Mouse (Mus musculus) left cerebral cortex, adult 8-10 months (tissue): Measurements from ENCODE around the gene Slamf9. TPM values are rescaled to one million over a fixed set of nuclear protein-coding genes. Genes with fewer than 3 reads are reported as not detected.

ENCODE experiments used
- DNase-seq, 2 experiments: peaks; one replicate each; pipeline ENCODE4 v3.0.0; 2022; ENCODE audit warnings: low spot score in 2 of 2
- total RNA-seq, 4 experiments: library from RNA; stranded (reverse); gene quantifications; 2 replicates each; pipeline ENCODE4 v1.2.4; 2022

Slamf9 gene
- 1 to 10 TPM in 3 of 4 experiments, under 1 TPM in 1; 0.27 to 5.6 (median 3.3) TPM for total RNA-seq

DNA sequence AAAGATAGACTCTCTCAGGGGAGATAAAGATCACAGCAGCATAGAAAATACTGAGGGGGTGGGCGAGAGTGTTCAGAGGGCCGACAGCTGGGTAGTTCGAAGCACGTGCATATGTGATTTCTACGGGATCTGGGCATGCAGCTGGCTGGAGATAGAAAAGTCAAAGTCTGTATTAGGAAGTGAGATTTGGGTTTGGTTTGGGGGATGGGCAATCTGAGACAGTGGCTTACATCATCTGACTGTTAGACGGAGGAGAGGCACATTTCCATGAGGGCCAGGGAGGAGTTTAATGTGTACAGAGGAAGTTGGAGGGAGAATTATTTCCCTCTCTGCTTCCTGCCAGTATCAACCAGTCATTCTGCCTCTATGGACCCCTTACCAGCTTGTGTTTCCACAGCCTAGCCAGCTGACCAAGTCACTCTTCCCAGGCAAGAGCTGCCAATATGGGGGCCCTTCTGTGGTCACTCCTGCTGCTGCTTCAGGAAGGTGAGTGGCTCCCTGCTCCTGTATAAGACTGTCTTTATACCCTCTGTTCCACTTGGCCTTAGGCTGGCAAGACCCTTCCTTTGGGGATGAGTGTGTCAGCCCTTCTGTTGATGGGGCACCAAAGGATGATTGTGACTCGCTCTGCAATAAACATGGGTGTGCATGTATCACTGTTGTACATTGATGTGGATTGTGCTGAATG is at the start of gene Slamf9:
Gene Slamf9 (plus strand): TSS at position 305 of the 688 bp plus-strand sequence.
- DNase-seq: no peak

DNA sequence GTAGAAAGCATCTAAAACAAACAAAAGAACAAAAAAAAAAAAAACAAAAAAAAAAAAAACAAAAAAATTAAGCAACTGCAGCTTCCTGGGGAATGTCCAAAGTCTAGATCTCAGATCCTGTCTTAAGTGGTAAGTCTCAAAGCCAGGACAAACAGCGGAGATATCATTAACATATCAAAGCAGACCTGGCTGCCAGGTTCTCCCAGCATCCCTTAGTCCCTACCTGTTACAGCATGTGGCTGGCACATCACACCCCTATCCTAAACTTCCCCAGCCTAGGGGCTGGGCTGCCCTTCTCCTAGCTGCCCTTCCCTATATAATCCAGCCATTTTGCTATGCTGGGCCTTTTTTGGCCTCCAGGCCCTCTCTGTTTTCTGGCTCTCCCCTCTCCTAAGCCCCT is 48.7 kb upstream of the Slamf9 start:
- no peak for DNase-seq

DNA sequence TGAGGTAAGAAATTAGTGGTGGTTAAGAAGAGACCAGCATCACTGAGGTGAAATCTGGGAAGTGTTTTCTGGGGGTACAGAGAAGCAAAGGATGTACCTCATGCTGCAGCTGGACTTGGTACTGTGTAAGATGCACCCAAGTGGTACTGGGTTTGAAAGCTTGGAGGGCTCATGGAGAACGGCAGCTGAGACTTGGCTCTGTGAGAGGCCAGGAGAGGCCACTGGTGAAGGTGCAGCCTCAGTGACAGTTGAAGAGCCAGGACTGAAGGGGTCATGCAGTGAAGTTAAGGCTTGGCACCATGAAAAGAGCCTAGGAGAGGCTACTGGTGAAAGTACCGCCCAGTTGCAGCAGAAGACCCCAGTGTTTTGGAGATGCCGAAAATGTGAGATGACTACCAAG is 47.3 kb upstream of the Slamf9 start:
- no peak for DNase-seq

DNA sequence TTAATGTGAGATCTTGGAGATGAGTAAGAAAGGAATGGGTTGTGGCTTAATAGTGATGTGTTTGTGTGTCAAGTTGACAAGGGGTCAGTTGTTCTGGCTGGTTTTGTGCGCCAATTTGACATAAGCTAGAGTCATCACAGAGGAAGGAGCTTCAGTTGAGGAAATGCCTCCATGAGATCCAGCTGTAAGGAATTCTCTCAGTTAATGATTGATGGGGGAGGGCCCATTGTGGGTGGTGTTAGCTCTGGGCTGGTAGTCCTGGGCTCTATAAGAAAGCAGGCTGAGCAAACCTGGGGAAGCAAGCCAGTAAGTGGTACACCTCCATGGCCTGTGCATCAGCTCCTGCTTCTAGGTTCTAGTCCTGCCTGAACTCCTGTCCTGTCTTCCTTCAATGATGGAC is 46.5 kb upstream of the Slamf9 start:
- DNase-seq: no peak

DNA sequence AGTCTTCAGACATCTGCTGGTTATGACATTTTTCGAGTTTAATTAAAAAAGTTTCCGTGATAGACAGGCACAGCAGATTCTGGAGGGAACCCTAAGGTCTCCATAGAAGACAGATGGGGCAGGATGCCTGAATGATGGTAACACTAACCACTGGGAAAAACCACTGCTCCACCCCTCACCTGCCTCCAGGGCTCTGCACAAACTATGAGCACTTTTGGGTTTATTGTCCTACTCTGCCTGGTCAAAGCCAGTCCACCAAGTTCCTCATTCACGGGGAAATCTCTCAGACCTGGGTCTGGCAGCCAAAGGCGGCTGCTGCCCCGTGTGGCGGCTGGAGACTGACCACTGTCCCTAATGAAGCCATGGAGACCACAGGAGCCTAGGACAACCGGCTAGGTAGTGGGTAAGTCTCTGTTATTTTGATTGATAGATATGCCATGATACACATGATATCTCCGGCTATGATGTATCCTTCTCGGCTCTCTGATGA is 44.4 kb upstream of the Slamf9 start:
- DNase-seq: no peak

DNA sequence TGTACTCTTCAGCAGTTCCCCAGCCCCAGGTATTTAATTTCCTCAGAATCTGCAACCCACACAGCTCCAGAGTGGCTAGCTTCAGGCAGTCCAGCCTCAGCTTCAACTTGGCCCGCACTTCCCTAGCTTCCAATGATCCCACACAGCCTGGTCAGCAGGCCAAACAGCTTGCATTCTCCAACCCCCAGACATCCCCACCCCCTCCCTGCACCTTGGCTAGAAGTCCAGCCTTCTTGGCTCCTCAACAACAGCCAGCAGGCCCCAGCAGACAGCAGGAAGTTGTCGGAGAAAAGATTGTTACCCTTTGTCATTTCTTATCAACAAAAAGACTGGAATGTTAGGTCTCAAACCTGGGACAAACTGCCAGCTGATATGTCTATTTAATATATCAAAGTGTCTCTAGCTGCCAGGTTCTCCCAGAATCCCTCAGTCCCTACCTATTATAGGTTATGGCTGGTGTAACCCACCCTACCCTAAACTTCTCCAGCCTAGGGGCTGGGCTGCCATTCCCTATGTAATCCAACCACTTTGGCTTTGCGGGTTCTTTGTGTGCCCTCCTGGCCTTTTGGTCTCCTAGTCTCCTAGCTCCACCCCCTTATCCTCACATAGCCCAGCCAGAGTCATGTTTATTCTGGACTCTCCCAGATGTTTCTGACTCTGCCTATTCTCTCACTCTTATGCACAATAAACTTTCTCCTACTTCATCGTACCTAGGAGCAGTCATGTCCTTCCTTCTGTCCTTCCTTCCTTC is 43.1 kb upstream of the Slamf9 start:
- no peak for DNase-seq

DNA sequence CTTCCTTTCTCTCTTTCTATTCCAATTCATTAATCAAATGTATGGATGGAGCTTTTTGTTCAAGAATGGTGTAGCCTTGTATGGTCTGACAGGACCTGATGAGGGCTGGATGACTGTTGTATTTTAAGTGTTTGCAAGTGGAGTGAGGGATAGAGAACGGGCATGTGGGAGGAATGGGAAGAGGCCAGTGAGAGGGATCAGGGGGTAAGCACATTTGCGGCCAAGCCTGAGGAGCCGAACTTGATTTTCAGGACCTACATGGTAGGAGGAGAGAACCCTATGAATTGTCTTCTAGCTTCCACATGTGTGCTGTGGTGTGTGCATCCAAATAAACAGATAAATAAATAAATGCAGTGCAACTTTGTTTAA is 42.6 kb upstream of the Slamf9 start:
- no peak for DNase-seq

DNA sequence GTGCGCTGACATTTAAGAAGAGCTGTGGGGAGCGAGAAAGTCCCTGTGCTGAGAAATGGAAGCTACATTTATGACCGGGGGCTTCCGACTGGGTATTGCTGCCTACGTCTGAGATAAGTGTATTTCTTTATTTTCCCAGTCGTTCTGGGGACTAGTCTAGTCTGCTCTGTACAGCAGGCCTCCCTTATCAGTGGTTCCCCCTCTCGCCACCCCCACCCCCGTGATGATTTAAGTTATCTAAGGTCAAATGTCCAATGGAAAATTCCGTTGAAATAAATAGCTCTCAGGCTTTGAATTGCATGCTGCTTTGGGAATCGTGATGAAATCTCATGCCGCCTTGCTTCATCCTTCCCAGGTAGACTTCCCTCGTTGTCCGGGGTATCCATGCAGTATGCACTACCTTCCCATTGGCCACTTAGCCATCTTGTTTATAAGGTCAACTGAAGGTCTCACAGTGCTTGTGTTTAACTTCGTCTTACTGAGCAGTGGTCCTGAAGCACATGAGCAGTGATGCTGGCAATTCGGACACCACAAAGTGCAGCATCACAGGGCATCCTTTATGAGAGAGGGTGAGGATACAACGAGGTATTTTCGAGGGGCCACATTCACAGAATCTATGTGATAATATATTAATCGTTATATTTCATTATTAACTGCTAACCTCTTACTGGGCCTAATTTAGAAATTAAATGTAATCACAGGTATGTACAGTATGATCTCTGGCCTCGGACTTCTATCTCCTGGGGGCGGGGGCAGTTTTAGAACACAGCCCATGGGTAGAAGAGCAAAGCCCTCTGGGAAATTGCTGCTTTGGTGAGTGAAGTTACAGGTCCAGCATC is 41.9 kb upstream of the Slamf9 start:
- no peak for DNase-seq

DNA sequence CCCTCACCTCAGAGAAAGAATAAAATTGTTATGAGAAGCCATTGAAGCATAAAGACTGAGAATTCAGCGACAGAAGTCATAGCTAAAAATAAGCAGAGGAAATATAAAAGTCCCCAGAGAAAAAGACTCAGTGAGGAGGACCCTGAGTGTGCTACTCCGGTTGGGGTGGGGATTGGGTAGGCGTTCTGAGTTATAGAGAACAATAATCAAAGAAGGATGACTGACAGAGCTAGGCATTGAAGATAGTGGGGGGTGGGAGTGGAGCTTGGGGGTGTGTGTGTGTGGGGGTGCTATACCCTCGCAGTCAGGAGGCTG is 41.4 kb upstream of the Slamf9 start:
- no peak for DNase-seq

DNA sequence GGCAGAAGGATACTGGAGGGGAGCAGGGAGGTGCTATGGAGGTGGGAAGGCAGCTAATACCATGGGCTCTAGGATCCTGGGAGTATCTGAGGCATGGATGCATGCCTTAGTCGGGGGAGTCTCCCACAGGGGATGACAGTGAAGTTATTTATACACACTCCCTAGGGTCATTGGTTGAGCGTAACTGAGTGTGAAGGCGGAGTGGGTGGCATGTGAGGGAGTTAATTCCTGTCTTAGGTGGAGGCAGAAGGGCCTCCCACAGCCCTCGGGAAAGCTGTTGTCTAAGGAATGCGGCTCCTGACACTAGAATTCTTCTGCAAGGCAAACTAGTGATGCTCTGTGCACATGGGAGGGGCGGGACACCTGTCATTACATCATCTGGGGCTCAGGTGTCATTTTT is 38.4 kb upstream of the Slamf9 start:
- peak in 1 of 2 experiments; percentile 5 for DNase-seq

DNA sequence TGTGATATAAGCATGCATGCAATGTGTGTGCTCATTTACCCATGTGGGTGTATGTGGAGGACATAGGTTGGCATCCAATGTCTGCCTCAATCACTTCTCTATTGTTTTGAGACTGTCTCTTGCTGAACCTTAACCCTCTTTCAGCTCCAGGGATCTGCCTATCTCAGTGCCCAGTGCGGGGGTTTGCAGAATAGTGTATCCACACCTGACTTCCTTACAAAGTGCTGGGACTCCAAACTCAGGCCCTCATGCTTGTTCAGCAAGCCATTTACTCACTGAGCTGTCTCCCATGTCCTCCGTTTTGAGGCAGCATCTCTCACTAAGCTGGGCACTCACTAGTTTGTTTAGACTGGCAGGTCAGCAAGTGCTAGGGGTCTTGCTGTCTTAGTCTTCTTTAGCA is 36.5 kb upstream of the Slamf9 start:
- no peak for DNase-seq

DNA sequence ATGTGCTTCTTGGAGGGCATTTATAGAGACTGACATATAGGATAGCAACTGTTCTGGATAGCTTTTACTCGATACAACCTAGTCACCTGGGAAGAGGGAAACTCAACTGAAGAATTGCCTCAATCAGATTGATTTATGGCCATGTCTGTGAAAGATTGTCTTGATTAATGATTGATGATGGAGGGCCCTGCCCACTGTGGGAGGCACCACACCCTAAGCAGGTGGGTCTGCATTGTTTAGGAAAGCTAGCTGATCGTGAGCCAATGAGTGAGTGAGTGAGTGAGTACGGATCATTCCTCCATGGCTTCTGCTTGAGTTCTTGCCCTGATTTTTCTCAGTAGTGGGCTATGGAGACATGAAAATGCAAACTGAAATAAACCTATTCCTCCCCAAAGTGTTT is 34.6 kb upstream of the Slamf9 start:
- DNase-seq: no peak

DNA sequence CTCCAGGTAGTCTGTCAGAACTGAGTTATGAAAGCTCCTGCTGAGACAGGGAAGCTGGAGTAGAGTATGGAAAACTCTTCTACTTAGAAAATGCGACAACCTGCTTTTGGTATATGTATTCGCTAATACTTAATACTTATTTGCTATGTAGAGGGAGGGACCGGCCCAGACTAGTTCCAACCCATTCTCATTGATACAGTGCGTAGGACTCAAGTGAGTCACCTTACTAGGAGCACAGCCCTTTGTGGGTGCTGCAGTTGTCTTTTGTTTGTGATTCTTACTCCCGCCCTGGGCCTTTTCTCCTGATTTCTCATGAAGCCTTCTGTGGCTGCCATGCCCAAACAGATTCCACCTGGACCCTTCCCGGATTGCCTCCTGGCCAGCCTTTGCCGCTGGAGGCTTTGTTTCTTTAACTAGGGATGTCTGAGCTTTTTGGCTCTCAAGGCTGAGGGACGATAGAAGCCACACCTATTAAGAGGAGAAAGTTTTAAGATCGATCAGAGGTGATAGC is 33.2 kb upstream of the Slamf9 start:
- DNase-seq: no peak

DNA sequence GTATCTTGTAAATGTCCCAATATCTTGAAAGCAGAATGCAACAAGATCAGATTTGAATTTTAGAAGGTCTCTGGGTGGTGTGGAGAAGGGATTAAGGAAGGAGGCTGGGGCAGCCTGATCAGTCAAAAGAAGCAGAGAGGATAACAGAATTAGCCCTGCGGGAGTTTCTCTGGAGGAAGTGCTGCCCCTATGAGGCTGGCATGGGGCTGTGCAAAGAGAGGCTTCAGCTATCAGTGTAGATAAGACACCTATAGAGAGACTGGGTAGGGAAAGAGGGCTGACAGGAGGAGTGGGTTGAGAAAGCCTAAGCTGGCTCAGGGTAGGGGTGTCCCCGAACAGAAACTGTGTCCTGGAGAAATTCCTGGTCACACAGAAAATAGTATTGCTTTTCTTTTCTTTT is 24.9 kb upstream of the Slamf9 start:
- no peak for DNase-seq

DNA sequence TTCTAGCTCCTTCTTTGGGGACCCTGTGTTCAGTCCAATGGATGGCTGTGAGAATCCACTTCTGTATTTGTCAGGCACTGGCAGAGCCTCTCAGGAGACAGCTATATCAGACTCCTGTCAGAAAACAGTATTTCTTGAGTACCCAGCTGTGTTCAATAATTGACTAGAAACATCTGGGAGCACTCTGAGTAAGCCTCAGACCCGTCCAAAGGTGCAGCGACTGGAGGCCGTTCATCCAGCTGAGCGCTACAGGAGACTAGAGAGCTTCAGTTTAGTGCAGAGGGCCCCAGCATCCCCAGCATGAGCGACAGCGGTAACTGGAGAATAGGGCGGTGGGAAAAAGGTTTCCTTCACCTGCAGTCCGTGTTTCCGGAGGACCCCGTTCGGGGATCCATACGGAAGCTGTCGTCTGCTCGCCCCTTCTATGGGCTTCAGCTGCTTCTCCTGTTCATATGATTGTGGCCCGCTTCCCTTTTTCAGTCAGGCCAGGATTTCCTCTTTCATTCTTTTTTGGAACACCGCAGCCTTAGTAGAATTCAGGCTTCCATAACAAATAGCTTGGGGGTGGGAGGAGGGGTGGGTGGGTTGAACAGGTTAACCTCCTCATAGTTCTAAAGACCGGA is 24.2 kb upstream of the Slamf9 start:
- DNase-seq: no peak

DNA sequence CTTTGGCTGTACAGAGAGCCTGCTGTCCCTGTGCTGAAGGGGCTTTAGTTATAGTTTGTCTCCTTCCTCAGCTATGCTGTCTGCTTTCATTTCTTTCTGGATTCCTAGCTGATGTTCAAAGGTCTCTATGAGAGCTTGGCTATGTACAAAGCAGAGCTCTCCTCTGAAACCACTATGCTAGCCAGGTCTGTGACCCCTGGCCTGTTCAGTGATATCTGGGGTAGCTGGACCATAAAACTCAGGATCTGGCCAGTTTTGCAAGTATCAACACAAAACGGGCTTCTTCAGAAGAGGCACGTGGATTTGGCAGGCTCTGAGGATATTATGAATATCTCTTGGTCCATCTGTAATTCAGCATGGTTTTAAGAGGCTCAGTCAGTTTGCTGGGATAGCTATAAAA is 22.2 kb upstream of the Slamf9 start:
- no peak for DNase-seq

DNA sequence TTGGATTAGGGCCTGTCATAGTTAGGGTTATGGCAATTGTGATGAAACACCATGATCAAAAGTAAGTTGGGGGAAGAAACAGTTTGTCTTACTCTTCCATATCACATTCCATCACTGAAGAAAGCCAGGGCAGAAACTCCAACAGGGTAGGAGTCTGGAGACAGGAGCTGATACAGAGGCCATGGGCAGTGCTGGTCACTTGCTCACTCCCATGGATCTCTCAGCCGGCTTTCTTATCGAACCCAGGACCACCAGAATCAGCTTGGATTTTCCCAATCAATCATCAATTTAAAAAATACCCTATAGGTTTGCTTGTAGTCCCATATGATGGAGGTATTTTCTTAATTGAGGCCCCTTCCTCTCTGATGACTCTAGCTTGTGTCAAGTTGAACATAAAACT is 21.3 kb upstream of the Slamf9 start:
- no peak for DNase-seq

DNA sequence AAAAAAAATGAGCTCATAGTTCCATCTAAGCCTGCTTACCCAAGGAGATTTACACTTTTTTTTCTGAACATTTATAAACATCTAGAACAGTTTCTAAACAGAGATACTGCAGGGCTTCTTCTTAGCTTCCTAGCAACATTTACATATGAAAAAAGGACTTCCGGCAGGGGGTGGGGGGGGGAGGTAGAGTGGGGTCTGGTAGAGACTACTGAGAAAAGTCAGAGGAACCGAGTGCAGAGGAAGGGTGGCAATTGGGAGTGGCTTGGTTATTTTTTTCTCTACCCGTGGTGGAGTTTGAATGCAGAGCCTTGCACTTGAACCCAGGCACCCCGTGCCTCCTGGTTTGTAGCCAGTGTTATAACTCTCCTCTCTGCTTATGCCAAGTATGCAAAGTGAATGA is 19.7 kb upstream of the Slamf9 start:
- DNase-seq: no peak

DNA sequence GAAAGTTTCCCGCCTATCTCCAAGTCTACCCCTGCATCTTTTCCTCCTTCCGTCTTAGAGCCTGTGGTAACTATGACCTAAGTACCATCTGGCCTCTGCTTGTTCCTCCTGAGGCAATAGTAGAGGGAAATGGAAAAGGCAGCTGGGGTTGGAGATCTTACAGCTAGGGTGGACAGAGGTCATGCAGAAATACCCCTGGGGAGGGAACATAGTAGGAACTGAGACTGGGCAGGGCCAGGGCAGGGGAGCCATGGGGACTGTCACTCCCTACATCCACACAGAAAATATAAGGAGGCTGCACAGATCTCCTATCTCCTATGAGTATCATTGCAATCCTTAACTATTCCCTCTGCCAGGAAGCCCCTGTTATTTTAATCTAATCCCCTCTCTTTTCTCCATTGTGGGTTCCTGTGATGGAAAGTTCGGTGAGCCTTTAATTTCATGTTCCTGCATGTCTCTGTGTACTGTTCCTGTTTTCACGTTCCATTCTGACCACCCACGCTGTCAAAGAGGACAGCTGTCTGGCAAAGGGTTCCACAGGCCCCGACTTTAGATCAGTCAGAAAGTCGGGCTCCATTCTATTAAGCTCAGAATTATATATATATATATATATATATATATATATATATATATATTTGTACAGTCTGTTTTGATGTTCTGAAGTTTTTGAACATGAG is 19.0 kb upstream of the Slamf9 start:
- DNase-seq: no peak

DNA sequence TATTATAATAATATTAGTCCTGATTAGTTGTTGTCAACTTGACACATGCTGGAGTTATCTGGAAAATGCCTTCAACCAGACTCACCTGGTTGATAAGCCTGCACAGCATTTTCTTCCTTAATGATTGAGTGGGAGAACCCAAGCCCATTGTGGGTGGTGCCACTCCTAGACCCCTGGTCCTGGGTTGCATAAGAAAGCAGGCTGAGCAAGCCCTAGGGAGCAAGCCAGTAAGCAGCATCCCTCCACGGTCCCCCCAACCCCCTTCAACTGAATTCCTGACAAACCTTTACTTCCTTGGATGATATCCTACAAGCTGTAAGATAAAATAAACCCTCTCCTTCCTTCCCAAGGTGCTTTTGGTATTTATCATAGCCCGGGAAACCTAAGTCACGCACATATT is 18.0 kb upstream of the Slamf9 start:
- DNase-seq: no peak

DNA sequence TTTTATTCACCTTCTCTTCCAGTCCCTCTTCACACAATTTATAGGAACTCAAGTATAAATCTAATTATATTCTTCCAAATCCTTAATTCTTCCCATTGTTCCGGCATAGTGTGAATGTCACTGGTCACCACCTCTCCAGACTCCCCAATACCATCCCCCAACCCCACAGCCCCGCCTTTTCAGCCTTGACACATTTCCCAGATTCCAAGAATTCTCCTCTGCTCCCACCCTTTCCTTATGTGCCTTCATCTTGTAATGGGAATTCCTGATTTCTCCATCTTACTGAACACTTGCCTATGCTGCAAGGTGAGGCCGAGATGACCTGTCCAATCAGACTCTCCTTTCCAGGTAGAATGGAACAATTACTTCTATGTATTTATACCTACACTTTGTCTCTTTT is 17.1 kb upstream of the Slamf9 start:
- no peak for DNase-seq
